Mouse (Mus musculus) neutrophil, adult 83 days (primary cell): ENCODE data around the gene Hibch. TPM values are rescaled to one million over a fixed set of nuclear protein-coding genes. Genes with fewer than 3 reads are reported as not detected.

Experiments
- total RNA-seq, 2 experiments: library from RNA; stranded (reverse); gene quantifications; one replicate each; pipeline ENCODE4 v1.2.4; 2023

Hibch gene
- total RNA-seq = 10 to 100 TPM; 14.9 to 19.7 TPM

DNA sequence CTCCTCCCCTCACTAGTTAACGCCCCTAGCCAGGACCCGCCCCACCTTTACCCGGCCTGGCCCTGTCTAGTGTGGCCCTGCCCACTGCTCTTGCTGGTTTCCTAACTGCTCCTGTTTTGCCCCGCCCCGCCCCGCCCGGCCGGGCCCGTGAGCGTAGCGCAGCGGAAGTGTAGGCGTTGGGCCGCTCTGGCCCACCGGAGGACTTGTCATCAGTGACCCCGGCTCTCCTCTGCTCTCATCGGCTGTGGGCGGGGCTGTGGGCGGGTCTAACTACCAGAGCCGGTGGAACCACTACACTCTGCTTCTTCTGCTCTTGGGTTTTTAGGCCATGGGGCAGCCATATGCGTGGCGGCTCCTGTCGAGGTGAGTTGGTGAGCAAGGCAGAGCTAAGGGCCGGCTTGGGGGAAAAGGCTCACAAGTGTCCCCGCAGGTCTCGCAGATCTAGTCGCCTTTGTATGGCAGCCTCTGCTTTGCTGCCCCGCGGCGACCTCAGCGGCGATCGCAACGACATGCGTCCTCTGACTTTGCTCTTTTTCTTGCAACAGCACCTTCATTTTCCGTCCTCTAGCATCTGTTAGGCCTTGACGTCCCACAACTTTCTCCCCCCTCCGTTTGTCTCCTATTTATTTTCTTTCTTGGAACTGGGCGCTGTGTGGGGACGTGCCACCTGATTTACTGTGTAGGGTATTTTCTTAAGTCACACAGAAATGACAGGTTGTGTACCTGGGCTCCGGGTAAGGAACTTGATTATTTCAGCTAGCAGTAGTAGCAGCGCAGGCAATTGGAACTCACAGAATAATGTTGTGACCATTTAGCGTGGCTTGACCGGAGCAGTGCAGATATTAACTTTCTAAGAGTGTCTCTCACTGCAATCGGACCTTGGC, at the start of gene Hibch:
Gene Hibch, plus strand, starts transcription at position 148 of the 884 bp plus-strand sequence.

DNA sequence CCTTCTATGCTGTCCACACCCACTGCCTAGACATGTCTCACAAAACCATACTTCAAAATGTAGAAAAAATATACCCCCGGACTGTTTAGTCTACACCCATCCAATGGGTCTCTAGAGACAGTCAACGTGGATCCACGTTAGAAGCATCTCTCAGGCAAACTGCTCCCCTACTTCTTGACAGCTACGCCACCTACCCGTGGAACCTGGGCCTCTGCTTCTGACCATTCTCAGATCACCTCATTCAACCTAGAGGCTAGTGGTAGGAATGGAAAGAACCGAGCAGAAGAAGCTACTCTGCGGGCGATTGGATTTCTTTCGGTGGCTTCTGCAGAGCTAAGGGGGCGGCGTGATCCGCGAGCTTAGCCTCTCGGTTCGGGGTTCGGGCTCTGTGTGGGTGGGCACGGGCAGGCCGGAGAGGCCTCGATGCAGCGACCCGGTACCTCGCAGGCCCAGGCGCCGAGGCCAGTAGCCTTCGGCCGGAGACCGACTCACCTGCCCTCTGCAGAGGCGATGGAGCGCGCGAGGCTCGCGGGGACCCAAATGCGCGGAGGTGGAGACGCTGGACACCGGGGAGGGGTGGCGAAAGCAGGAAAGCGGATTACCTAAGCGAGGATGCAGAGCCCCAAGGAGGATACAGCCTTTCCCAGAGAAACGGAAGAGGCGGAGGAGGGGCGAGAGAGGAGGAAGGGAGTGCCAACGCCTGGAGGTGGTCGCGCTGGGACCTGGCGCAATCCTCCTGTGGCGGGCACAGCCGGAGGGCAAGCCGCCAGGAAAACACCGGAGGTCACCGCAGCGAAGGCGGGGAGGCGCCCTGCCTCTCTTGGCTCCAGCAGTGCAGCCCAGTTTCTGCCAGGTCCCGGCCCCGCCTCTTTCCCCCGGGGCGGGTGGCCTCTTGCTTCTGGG, 27.6 kb upstream of the Hibch start, which contains the start of gene Inpp1:
Gene Inpp1, minus strand, starts transcription at position 779 of the 903 bp plus-strand sequence.

Other genes with a start within 250 kb of the Hibch start
- 1 to 10 TPM; 8.7 to 8.9 TPM for gene Nemp2, start 214.2 kb upstream of the Hibch start, total RNA-seq
- gene Mfsd6, start 117.5 kb upstream of the Hibch start, total RNA-seq = 10 to 100 TPM; 40.4 to 48.5 TPM
- gene Inpp1, start 27.2 kb upstream of the Hibch start, total RNA-seq = 10 to 100 TPM; 42.8 to 46.6 TPM
- under 1 TPM in 1 of 2 experiments, not detected in 1; 0.24 TPM for gene 1700019D03Rik, start 175.2 kb downstream of the Hibch start, total RNA-seq
- gene Mstn, start 216.7 kb downstream of the Hibch start, total RNA-seq = not detected